Mouse (Mus musculus) Muller cell, postnatal 12 days (primary cell): ENCODE results near the gene Snapc1.
A peak's percentile ranks its signal among the peaks of the same experiment; 100 is the strongest.

Experiments used
- DNase-seq: peaks from one replicate; pipeline ENCODE4 v3.0.0-alpha.2; 2015; ENCODE audit errors: inconsistent ontology term

The Snapc1 gene

DNA sequence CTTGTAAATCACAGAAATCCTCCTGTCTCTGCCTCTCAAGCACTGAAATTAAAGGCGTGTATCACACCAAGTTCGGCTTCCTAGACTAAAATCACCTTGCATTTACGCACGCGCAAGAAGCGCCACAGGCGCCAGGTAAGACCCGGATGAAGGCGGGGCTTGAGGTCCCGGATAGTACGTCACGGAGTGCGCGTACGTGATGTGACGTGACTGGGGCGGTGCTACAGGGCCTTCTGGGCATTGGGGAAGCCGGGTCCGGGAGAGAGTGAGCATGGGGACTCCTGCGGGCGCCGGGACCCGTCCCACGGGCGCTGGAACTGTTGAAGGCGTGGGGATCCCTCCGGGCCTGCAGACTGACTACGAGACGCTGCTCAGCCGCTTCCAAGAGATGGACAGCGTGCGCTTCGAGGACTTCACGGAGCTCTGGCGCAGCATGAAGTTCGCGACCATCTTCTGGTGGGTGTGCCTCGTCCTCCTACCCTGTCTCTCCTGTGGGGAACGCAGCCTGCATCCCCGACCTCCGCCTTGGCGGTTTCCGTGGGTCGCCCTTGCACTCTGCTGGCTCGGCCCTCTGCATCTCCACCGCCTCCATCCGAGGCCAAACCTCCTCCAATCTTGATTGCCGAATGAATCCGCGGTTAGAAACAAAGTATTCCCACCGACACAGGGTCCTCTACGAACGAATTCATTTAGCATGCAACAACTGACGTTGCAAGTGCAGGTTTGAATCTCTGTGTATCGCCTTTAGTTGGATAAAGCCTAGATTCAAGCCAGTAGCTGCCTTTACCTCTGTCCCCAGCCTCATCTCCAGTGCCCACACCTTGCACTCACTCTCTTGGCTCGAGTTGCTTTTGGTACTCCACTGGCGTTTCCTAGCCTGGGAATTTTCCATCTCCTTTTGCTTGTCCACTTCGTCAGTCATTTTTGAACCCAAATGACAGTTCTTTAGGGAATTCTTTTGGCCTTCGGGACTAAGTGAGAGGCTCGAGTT, at the start of gene Snapc1:
Gene Snapc1 (plus strand): TSS at position 191 of the 991 bp plus-strand sequence.
- DNase-seq = peak; percentile 95

- DNase-seq = no peak
Measured at GRCm38 (mm10) chr12:73918479-73918878, 45.8 kb upstream of the Snapc1 start.

GRCm38 (mm10) chr12:73930266-73930665, 34.0 kb upstream of the Snapc1 start:
- no peak for DNase-seq

DNA sequence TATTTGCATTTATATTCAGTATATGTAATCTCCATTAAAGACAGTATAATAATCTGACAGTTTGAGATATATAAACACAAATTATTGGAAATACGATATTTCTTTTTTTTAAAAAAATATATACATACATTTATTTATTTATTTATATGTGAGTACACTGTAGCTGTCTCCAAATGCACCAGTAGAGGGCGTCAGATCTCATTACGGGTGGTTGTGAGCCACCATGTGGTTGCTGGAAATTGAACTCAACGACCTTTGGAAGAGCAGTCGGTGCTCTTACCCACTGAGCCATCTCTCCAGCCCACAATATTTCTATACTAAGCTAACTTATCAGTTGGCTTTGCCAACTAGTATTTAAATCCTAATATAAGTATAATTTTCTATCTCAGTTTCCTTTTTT, 33.0 kb upstream of the Snapc1 start:
- DNase-seq = no peak

DNA sequence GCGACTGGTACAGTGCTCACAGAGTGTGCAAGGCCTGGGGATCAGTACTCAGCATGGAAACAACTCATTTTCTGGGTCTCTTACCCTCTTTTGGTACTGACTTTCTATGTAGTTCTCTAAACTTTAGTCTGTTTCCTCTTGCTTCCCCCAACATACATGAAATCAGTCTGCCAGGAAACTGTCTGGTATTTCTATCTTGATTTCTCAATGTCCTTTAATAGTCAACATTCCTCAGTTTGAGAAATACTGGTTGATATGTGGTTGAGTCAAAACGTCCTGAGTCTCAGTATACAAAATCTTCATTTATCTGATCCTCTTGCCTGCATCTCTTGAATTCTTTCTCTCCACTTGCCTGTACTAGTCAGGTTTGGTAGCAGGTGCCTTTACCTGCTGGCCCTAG, 29.8 kb upstream of the Snapc1 start:
- DNase-seq = no peak

GRCm38 (mm10) chr12:73937353-73937752, 26.9 kb upstream of the Snapc1 start, which contains the start of gene Gm49321:
Gene Gm49321, plus strand, starts transcription at chr12:73937653.
- no peak for DNase-seq

DNA sequence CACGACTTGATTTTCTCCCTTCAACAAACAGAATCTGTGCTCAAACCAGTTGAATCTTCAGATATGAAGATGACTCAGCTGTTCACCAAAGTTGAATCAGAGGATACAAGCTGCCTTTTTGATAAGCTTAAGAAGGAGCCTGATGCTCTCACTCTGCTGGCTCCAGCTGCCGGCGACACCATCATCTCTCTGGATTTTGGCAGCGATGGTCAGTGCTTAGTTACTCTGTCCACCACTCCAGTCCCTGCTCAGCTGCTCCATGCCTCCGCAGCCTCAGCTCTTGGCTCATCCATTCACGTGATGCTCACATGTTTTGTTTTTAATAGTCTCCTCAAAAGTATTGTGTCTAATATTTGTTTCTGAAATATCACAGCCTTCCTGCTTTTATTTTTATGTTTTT, 24.7 kb upstream of the Snapc1 start:
- DNase-seq = no peak

GRCm38 (mm10) chr12:73948415-73948814, 15.9 kb upstream of the Snapc1 start:
- DNase-seq = no peak

DNA sequence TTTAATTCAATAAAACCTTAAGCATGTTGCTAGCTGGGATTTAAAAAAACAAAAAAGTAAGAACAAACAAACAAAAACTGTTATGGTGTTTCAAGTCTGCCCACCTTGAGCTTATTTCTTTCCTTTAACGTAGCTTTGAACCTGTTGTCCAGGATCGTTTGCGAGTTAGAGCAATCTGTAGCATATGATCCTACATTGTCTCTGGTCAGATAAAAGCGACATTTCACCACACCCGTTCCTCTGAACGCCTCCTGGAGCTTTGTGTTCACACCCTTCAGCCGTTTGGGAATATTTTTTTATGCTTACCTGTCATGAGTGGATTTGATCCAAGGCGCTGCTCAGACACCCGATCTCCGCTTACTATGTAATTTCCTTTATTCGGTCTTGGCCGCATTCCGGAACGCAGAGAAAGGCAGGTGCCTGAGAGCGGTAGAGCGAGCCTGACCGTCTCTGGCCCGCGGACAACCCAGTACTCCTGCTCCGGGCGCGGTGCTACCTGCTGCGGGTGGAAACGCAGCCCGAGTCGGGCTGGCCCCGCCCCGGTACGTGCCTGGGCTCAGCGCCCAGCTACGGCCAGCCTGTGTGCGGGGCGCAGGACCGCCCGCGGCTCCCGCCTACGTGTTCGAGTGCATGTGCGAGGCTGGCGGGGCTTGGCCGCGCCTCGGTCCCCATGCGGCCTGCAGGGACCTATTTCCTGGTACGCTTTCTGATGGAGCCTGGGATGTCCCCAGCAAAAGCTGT, 14.8 kb upstream of the Snapc1 start:
- DNase-seq = peak; percentile 80

GRCm38 (mm10) chr12:73952879-73953278, 11.4 kb upstream of the Snapc1 start:
- peak; percentile 53 for DNase-seq

DNA sequence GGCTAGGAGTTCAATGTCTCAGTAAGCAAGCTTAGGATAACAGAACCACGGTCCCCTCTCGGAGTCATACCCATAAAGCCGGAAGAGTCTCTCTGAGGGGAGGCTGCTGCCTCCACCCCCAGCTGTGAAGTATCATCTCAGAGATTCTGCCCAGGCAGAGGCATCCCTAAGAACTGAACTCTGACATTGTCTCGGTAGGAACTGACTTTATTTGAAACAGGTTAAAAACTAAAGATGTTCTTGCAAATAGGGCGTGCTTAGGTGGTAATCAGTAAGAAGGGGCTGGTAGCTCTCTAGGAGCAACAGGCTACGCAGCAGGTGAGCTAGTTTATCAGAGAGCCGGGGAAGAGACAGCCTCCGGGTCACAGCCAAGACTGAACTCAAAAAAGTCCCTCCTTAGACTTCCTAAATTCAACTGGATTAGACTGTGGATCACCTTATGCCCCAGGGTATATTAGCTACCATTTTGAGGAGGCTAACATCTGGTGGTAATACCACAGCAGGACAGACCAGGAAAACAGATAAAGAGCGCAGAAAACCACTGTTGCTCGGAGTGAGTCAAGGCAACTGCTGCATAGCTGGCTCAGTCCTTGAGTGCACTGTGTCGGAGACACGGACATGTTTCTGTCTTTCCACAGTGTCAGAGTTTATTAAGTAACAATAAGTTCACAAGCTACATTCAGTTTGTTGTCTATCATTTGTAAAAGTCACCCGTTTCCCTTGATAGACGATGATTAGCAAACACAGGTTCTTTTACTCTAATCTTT, 10.7 kb upstream of the Snapc1 start:
- DNase-seq = no peak

DNA sequence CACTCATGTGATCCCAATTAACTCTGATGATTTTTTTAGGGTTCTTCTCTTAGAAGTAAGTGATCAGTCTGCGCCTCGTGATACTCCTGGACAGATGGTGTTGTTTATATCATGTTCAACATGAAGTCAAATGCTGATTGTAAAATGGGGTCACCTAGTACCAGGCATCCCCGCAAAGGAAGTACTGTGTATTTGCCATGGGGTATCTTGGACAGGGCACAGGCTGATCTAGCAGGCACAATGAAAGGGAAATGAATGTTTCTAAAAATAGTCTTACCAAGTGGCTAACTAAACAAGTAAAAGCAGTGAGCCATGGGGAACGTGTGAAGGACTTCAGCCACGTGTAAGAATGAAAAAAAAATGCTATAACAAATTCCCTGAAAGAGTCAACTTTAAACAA, 9.5 kb upstream of the Snapc1 start:
- DNase-seq = no peak

- no peak for DNase-seq
Measured at GRCm38 (mm10) chr12:73957676-73958075, 6.6 kb upstream of the Snapc1 start.

DNA sequence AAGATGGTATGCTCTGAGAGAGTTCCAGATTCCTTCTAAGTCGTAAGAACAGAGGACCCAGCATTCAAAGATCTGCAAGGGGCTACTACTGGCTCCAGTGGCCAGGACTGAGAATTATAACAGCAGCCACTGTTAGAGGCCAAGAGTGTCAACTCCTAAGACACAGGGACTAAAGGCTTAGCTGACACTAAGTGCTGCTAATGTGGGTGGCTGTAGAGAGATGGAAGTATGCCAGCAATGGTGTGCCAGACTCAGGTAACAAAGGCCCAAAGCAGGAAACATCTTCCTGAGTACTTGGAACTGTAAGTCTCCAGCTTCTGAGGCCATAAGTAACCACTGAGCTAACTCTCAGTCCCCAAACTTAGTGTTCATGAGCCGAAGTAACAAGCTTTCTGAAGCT, 5.5 kb upstream of the Snapc1 start:
- no peak for DNase-seq

GRCm38 (mm10) chr12:73969142-73969541, 4.9 kb downstream of the Snapc1 start:
- DNase-seq = no peak

DNA sequence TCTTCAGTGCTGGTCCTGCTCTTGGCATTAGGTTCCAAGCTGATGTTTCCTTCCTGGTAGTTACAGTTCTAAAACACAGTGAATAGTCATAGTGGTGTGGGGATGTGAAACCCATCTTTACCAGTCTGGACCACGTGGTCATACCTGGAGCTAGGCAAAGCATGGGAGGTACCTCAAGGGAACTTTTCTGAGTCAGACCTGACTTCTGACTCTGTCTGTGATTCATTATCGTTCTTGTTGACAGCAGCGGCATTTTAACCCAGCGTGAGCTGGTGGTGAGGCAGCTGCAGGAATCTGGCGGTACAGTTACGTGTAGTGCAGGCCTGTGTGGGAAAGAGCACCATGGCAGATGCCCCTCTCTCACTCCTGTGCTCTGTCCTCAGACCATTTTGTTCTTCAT, 10.3 kb downstream of the Snapc1 start:
- no peak for DNase-seq

GRCm38 (mm10) chr12:73978144-73978543, 13.9 kb downstream of the Snapc1 start:
- DNase-seq = no peak

DNA sequence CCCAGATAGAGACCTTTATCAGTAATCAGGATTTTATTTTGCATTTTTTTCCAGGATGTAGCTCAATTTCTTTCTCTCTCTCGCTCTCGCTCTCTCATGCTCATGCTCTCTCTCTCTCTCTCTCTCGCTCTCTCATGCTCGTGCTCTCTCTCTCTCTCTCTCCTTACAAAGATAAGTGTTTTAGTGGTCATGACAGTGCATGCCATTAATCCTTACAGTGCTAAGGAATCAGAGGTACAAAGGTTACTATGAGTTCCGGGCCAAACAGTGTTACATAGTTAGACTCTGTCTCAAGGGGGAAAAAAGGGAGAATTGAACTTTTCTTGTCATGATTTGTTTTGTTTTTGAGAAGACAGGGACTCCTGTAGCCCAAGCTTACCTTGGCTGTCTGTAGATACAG, 15.4 kb downstream of the Snapc1 start:
- DNase-seq = no peak

GRCm38 (mm10) chr12:73982533-73982932, 18.3 kb downstream of the Snapc1 start:
- peak; percentile 91 for DNase-seq

DNA sequence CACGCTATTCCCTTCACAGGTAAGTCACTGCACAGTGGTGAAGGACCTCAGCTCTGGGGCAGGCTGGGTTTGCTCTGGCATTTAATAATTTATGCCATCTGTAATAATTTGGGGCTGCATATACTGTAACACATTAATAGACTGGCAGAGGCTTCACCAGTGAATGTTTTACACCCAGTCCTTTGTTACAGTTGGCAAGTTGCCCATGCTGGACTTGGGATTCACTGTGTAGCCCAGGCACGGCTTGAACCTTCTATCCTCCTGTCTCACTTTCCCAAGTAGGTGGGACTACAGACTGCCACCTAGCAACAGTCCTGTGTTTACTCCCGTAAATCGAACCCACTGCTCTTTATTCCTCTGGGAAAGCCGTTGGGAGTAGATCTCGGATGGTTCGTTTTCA, 22.0 kb downstream of the Snapc1 start:
- no peak for DNase-seq

- DNase-seq = no peak
Measured at GRCm38 (mm10) chr12:73988393-73989008, 24.2 kb downstream of the Snapc1 start.
